Mouse (Mus musculus) mature B cell (primary cell): ENCODE results near the gene Tst.

Experiments
- in situ Hi-C: fragments of 300-500 bp; cut with MboI; formaldehyde crosslinking; loops from 2 replicates; pipeline ENCODE4 v1.14.3; 2019

The Tst gene

GRCm38 (mm10) chr15:78429871-78430622 is 24.3 kb upstream of the Tst start:
- in situ Hi-C loops = no loop called here

- in situ Hi-C loops = no loop called here
Observed at GRCm38 (mm10) chr15:78429139-78429459, 23.4 kb upstream of the Tst start.

- in situ Hi-C loops = no loop called here
Observed at GRCm38 (mm10) chr15:78428391-78429138, 22.9 kb upstream of the Tst start, which contains the start of gene Kctd17. Kctd17 (plus strand) TSS chr15:78428564.

- in situ Hi-C loops = no loop called here
Observed at GRCm38 (mm10) chr15:78425230-78425629, 19.5 kb upstream of the Tst start.

GRCm38 (mm10) chr15:78424507-78424906 is 18.8 kb upstream of the Tst start:
- in situ Hi-C loops = no loop called here

- in situ Hi-C loops = no loop called here
Observed at GRCm38 (mm10) chr15:78422046-78422956, 16.6 kb upstream of the Tst start.

- in situ Hi-C loops = no loop called here
Observed at GRCm38 (mm10) chr15:78420395-78420794, 14.7 kb upstream of the Tst start.

GRCm38 (mm10) chr15:78416937-78417336 is 11.2 kb upstream of the Tst start:
- in situ Hi-C loops = no loop called here

- in situ Hi-C loops = no loop called here
Observed at GRCm38 (mm10) chr15:78414157-78414556, 8.4 kb upstream of the Tst start.

- in situ Hi-C loops = no loop called here
Observed at GRCm38 (mm10) chr15:78413719-78414117, 8.0 kb upstream of the Tst start.

- in situ Hi-C loops = no loop called here
Observed at GRCm38 (mm10) chr15:78413083-78413718, 7.5 kb upstream of the Tst start.

GRCm38 (mm10) chr15:78409570-78410052 is 3.9 kb upstream of the Tst start:
- in situ Hi-C loops = no loop called here

GRCm38 (mm10) chr15:78406293-78406934 is 707 bp upstream of the Tst start, which contains the start of gene Mpst:
Mpst (plus strand) TSS chr15:78406416.
- in situ Hi-C loops = no loop called here

- in situ Hi-C loops = no loop called here
Observed at GRCm38 (mm10) chr15:78405098-78405497, 609 bp downstream of the Tst start.

- in situ Hi-C loops = no loop called here
Observed at GRCm38 (mm10) chr15:78403896-78404295, 1.8 kb downstream of the Tst start.

GRCm38 (mm10) chr15:78403301-78403741 is 2.4 kb downstream of the Tst start:
- in situ Hi-C loops = no loop called here

- in situ Hi-C loops = no loop called here
Observed at GRCm38 (mm10) chr15:78402423-78402822, 3.3 kb downstream of the Tst start.

GRCm38 (mm10) chr15:78401921-78402320 is 3.8 kb downstream of the Tst start:
- in situ Hi-C loops = no loop called here

GRCm38 (mm10) chr15:78401345-78401744 is 4.4 kb downstream of the Tst start:
- in situ Hi-C loops = no loop called here

GRCm38 (mm10) chr15:78395478-78395962 is 10.2 kb downstream of the Tst start, which contains the start of gene Tex33:
Tex33 (minus strand) TSS chr15:78395912.
- in situ Hi-C loops = no loop called here

GRCm38 (mm10) chr15:78390855-78391254 is 14.9 kb downstream of the Tst start:
- in situ Hi-C loops = no loop called here
